Mouse (Mus musculus) embryonic fibroblast, embryonic 13.5 days (primary cell): ENCODE data around the gene Specc1l. TPM values are rescaled to one million over a fixed set of nuclear protein-coding genes. Genes with fewer than 3 reads are reported as not detected.

ENCODE experiments used
- H3K27ac ChIP-seq: 2 replicates; pipeline ENCODE4 v1.5.1; 2012; ENCODE audit warnings: low read length, control low read depth, inconsistent platforms; ENCODE audit not compliant: insufficient read depth
- H3K4me1 ChIP-seq: 2 replicates; pipeline ENCODE4 v1.6.1; 2011; ENCODE audit warnings: low read length; ENCODE audit not compliant: control insufficient read depth, insufficient read depth
- H3K4me3 ChIP-seq: 2 replicates; pipeline ENCODE4 v1.5.1; 2011; ENCODE audit warnings: mild to moderate bottlenecking, control low read depth, low read length; ENCODE audit not compliant: insufficient read depth
- CTCF ChIP-seq: IDR thresholded peaks from 2 replicates; pipeline ENCODE4 v1.5.1; 2011; ENCODE audit warnings: mild to moderate bottlenecking, control low read depth, low read length, moderate library complexity, borderline replicate concordance; ENCODE audit not compliant: insufficient read depth
- POLR2A ChIP-seq: IDR thresholded peaks from 2 replicates; pipeline ENCODE4 v1.6.1; 2011; ENCODE audit warnings: low read depth, mild to moderate bottlenecking, control low read depth, low read length, moderate library complexity
- polyA plus RNA-seq: library from polyadenylated mRNA; stranded (reverse); fragments of >200 nt; gene quantifications from 2 replicates; pipeline ENCODE4 v1.2.4, GENCODE M21; 2011; ENCODE audit warnings: low read depth; ENCODE audit not compliant: missing spikeins, insufficient read length

Gene Specc1l
- polyA plus RNA-seq, 1 experiment, result 39.0 TPM

- no peak overlapping the region for H3K4me3 ChIP-seq
- H3K27ac ChIP-seq, result no peak overlapping the region
- no peak for TF ChIP-seq POLR2A
- TF ChIP-seq CTCF, result no peak
- H3K4me1 ChIP-seq, result no peaks in the 10 kb centered on the region
Measured at GRCm38 (mm10) chr10:75240583-75241250, 28.8 kb downstream of the Specc1l start.

GRCm38 (mm10) chr10:75245806-75246205, 33.9 kb downstream of the Specc1l start:
- Histone ChIP-seq H3K4me1 (no peaks in the 10 kb centered on the region), H3K4me3 (no peak overlapping the region), H3K27ac (no peak overlapping the region)
- TF ChIP-seq POLR2A (no peak), CTCF (no peak)

GRCm38 (mm10) chr10:75246331-75246730, 34.5 kb downstream of the Specc1l start:
- TF ChIP-seq CTCF, result no peak
- no peak for TF ChIP-seq POLR2A
- H3K4me3 ChIP-seq, result no peak overlapping the region
- no peak overlapping the region for H3K27ac ChIP-seq
- no peaks in the 10 kb centered on the region for H3K4me1 ChIP-seq

- Histone ChIP-seq H3K4me1 (peaks cover 10% of the 10 kb centered on the region), H3K4me3 (no peak overlapping the region), H3K27ac (no peak overlapping the region; the same call in 1 of the 2 replicates)
- TF ChIP-seq CTCF (peak; percentile 22; the same call in 1 of the 2 replicates), POLR2A (no peak)
Measured at GRCm38 (mm10) chr10:75251011-75251410, 39.1 kb downstream of the Specc1l start.

- H3K4me1 ChIP-seq, result peaks cover 10% of the 10 kb centered on the region
- no peak overlapping the region for H3K4me3 ChIP-seq
- TF ChIP-seq CTCF, result no peak
- no peak for TF ChIP-seq POLR2A
- peak overlapping the region; percentile 94 for H3K27ac ChIP-seq
Measured at GRCm38 (mm10) chr10:75252301-75253022, 40.6 kb downstream of the Specc1l start.

GRCm38 (mm10) chr10:75255091-75255490, 43.2 kb downstream of the Specc1l start:
- no peak for TF ChIP-seq POLR2A
- no peak for TF ChIP-seq CTCF

GRCm38 (mm10) chr10:75257401-75257800, 45.5 kb downstream of the Specc1l start:
- TF ChIP-seq CTCF, result no peak
- no peak for TF ChIP-seq POLR2A
- H3K4me3 ChIP-seq, result no peak overlapping the region
- H3K27ac ChIP-seq, result no peak overlapping the region
- H3K4me1 ChIP-seq, result 0 out of 2 replicates have a peak, but pooled peaks cover 6% of the 10 kb centered on the region

More at GRCm38 (mm10) chr10:75255091-75255490, 43.2 kb downstream of the Specc1l start:
- H3K4me3 ChIP-seq, result no peak overlapping the region
- H3K27ac ChIP-seq, result no peak overlapping the region
- peaks cover 10% of the 10 kb centered on the region for H3K4me1 ChIP-seq

GRCm38 (mm10) chr10:75258241-75258640, 46.4 kb downstream of the Specc1l start:
- Histone ChIP-seq H3K4me3 (no peak overlapping the region), H3K27ac (no peak overlapping the region), H3K4me1 (no peaks in the 10 kb centered on the region)
- TF ChIP-seq POLR2A (no peak), CTCF (no peak)

GRCm38 (mm10) chr10:75261268-75261667, 49.4 kb downstream of the Specc1l start:
- Histone ChIP-seq H3K4me3 (no peak overlapping the region), H3K27ac (no peak overlapping the region), H3K4me1 (no peaks in the 10 kb centered on the region)
- TF ChIP-seq CTCF, result no peak
- no peak for TF ChIP-seq POLR2A

GRCm38 (mm10) chr10:75264993-75265555, 53.2 kb downstream of the Specc1l start:
- no peak for TF ChIP-seq CTCF
- TF ChIP-seq POLR2A, result no peak
- H3K4me1 ChIP-seq, result no peaks in the 10 kb centered on the region
- no peak overlapping the region for H3K4me3 ChIP-seq
- H3K27ac ChIP-seq, result no peak overlapping the region
